Mouse (Mus musculus) ES-Bruce4 (cell line): ENCODE data around the gene Aqp11. TPM values are rescaled to one million over a fixed set of nuclear protein-coding genes. Genes with fewer than 3 reads are reported as not detected.

Source experiments
- H3K27ac ChIP-seq: 2 replicates; pipeline ENCODE4 v1.5.1; 2012; ENCODE audit warnings: low read length, inconsistent platforms; ENCODE audit not compliant: insufficient read depth
- H3K27me3 ChIP-seq: 2 replicates; pipeline ENCODE4 v1.6.1; 2012; ENCODE audit warnings: mild to moderate bottlenecking, low read length, inconsistent platforms; ENCODE audit not compliant: control insufficient read depth, poor library complexity, insufficient read depth, severe bottlenecking
- H3K36me3 ChIP-seq: 2 replicates; pipeline ENCODE4 v1.6.1; 2012; ENCODE audit warnings: inconsistent platforms, mild to moderate bottlenecking, low read length, moderate library complexity; ENCODE audit not compliant: control insufficient read depth, poor library complexity, insufficient read depth, severe bottlenecking
- H3K4me1 ChIP-seq: one replicate; pipeline ENCODE4 v1.8.1; 2011; ENCODE audit warnings: low read length; ENCODE audit not compliant: control insufficient read depth, insufficient read depth
- H3K4me3 ChIP-seq: 2 replicates; pipeline ENCODE4 v1.5.1; 2011; ENCODE audit warnings: low read depth, mild to moderate bottlenecking, low read length
- H3K9ac ChIP-seq: 2 replicates; pipeline ENCODE4 v1.6.1; 2012; ENCODE audit warnings: low read depth, mild to moderate bottlenecking, inconsistent platforms; ENCODE audit not compliant: poor library complexity, severe bottlenecking
- H3K9me3 ChIP-seq: replicated peaks from 2 replicates; pipeline ENCODE4 v1.6.1; 2012; ENCODE audit warnings: mild to moderate bottlenecking, low read length, inconsistent platforms; ENCODE audit not compliant: control insufficient read depth, poor library complexity, insufficient read depth, severe bottlenecking
- CTCF ChIP-seq: IDR thresholded peaks from one replicate; pipeline ENCODE4 v1.8.1; 2011; ENCODE audit warnings: low read depth, low read length
- EP300 ChIP-seq: IDR thresholded peaks from 2 replicates; pipeline ENCODE4 v1.6.1; 2011; ENCODE audit warnings: low read depth, low read length; ENCODE audit not compliant: insufficient read depth
- POLR2A ChIP-seq: IDR thresholded peaks from one replicate; pipeline ENCODE4 v1.8.1; 2011; ENCODE audit warnings: low read length; ENCODE audit not compliant: insufficient read depth
- polyA plus RNA-seq: library from polyadenylated mRNA; stranded (reverse); fragments of >200 nt; gene quantifications from 2 replicates; pipeline ENCODE4 v1.2.4, GENCODE M21; 2011; ENCODE audit warnings: low read depth; ENCODE audit not compliant: missing spikeins, insufficient read depth, insufficient read length

Gene Aqp11
- polyA plus RNA-seq, 1 experiment: 4.6 TPM

DNA sequence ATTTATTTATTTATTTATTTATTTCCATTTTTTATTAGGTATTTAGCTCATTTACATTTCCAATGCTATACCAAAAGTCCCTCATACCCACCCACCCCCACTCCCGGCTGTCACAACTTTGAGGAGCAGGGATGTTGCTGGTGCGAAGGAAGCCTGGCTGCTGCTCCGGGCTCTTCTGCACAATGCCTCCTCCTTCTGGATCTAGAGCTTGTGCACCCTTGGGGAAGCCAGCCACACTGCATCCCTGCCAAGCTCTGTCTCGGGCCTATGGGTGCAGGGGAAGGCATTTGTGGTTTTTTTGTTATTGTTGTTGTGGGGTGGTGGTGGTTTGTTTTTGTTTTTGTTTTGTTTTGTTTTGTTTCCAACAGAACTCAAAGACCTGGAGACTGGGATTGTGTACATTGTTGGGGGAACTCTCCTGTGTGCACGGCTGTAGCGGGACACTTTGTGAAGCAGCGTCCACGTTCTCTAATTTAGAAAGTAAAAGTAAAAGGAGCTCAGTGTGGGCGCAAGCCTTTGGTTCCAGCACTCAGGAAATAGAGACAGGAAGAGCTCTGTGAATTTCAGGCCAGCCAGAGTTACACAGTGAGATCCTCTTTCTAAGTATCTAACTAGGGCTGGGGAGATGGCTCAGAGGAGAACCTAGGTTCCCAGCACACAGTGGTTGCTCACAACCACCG is 10.6 kb upstream of the Aqp11 start:
- TF ChIP-seq POLR2A (no peak), EP300 (no peak), CTCF (no peak)
- Histone ChIP-seq H3K4me3 (no peak overlapping the region), H3K9ac (no peak overlapping the region)

DNA sequence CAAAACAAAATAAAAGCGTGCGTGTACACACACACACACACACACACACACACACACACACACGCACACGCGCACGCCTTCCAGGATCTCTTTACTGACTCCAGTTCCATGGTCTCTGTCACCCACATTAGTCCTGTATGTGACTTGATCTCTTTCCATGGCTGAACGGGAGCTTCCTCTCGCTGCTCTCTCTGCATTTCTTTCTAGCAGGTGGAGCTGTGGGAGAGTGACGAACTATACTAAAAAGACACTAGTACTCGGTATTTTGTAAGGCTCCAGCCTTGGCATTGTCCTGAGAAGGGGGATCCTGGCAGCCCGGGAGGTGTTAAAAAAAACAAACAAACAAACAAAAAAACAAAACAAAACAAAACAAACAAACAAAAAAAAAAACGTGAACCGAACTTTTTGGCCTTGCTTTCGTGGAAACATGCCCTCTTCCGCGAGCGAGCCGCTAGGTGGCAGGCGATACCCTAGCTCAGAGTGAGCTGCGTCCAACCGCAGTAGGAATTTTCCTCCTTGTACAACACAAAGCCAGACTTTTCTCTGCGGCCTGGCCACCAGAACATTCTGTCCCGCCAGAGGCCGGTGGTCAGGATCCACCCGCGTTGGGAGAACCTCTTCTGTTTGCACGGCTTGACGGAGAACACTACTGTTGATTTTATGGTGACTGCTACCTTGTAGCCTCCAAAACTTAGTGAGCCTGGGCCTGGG is 9.9 kb upstream of the Aqp11 start:
- no peaks in the 10 kb centered on the region for H3K27me3 ChIP-seq
- no peaks in the 10 kb centered on the region for H3K9me3 ChIP-seq
- no peaks in the 10 kb centered on the region for H3K36me3 ChIP-seq
- no peak overlapping the region for H3K9ac ChIP-seq
- TF ChIP-seq EP300 (no peak), CTCF (peak; percentile 95)
- no peak overlapping the region for H3K4me3 ChIP-seq
- H3K27ac ChIP-seq: no peak overlapping the region
- peaks cover 4% of the 10 kb centered on the region for H3K4me1 ChIP-seq

More for the DNA sequence above, 10.6 kb upstream of the Aqp11 start:
- no peaks in the 10 kb centered on the region for H3K36me3 ChIP-seq
- H3K9me3 ChIP-seq: no peaks in the 10 kb centered on the region
- H3K27ac ChIP-seq: 0 out of 2 replicates have a peak overlapping the region, but pooled peaks have one; percentile 4
- no peaks in the 10 kb centered on the region for H3K27me3 ChIP-seq
- H3K4me1 ChIP-seq: peaks cover 4% of the 10 kb centered on the region

DNA sequence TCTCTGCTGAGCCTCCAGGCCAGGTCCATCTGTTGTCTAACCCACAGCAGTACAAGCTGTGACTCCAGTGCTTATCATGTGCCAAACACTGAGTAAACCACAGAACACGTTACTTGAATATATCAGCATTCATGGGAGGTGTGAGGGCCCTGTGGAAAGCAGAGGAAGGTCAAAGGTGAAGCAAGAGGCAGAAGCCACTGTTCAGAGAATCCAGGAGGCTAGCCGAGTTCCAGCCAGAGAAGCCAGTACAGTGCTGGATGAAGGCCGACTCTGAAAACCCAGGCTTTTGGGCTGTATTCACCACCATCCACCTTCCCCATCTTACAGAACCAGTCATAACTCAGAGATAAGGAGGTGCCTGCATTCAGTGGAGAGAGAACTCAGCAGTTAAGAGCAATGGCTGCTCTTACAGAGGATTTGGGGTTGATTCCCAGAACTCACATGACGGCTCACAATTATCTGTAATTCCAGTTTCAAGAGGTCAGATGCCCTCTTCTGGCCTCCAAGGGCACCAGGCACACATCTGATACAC is 9.2 kb upstream of the Aqp11 start:
- no peak overlapping the region for H3K4me3 ChIP-seq
- H3K4me1 ChIP-seq: peaks cover 4% of the 10 kb centered on the region
- no peaks in the 10 kb centered on the region for H3K36me3 ChIP-seq
- H3K27me3 ChIP-seq: no peaks in the 10 kb centered on the region
- H3K9ac ChIP-seq: no peak overlapping the region
- TF ChIP-seq POLR2A (no peak), EP300 (no peak), CTCF (no peak)
- H3K27ac ChIP-seq: no peak overlapping the region
- no peaks in the 10 kb centered on the region for H3K9me3 ChIP-seq

- peaks cover 7% of the 10 kb centered on the region for H3K4me1 ChIP-seq
- H3K27me3 ChIP-seq: no peaks in the 10 kb centered on the region
- no peak overlapping the region for H3K4me3 ChIP-seq
- H3K9ac ChIP-seq: no peak overlapping the region
- TF ChIP-seq POLR2A (no peak), CTCF (peak; percentile 75)
- no peaks in the 10 kb centered on the region for H3K36me3 ChIP-seq
- no peak overlapping the region for H3K27ac ChIP-seq
- no peaks in the 10 kb centered on the region for H3K9me3 ChIP-seq
Observed at GRCm38 (mm10) chr7:97745299-97745698, 7.2 kb upstream of the Aqp11 start.

GRCm38 (mm10) chr7:97741756-97742291 is 3.7 kb upstream of the Aqp11 start:
- Histone ChIP-seq H3K4me1 (peaks cover 2% of the 10 kb centered on the region), H3K9ac (no peak overlapping the region), H3K9me3 (no peaks in the 10 kb centered on the region), H3K4me3 (no peak overlapping the region), H3K27ac (no peak overlapping the region), H3K36me3 (no peaks in the 10 kb centered on the region), H3K27me3 (no peaks in the 10 kb centered on the region)
- TF ChIP-seq POLR2A: no peak

DNA sequence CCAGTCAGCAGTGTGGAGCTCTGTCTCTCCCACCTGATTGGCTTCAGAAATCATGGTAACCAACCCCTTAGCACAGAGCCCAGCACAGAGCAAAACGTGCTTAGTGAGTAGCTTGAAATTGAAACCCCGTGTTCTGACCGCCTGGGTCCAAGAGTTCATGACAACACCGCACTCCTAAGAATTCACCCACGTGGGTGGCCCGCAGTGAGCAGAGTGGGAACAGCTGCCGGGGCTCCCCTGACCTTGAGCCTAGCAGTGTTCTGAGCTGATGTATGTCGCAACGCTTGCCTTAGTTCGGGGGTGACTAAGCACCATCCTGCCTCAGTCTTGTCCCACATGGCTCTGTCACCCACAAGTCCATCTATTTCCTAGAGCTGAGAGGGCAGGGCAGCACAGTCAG is 2.9 kb upstream of the Aqp11 start:
- TF ChIP-seq CTCF (no peak), POLR2A (no peak), EP300 (no peak)
- no peak overlapping the region for H3K9ac ChIP-seq
- H3K4me1 ChIP-seq: peaks cover 2% of the 10 kb centered on the region

More for the DNA sequence above, 2.9 kb upstream of the Aqp11 start:
- Histone ChIP-seq H3K27me3 (no peaks in the 10 kb centered on the region), H3K9me3 (no peaks in the 10 kb centered on the region), H3K27ac (no peak overlapping the region), H3K36me3 (no peaks in the 10 kb centered on the region), H3K4me3 (no peak overlapping the region)
